Mouse (Mus musculus) G1E (cell line): ENCODE results near the gene Trp53i13. TPM values are rescaled to one million over a fixed set of nuclear protein-coding genes. Genes with fewer than 3 reads are reported as not detected.

ENCODE experiments used
- ATAC-seq: 2 replicates; pipeline ENCODE4 v1.8.0; 2016; ENCODE audit warnings: mild to moderate bottlenecking; ENCODE audit not compliant: insufficient number of reproducible peaks, poor library complexity, low FRiP score, severe bottlenecking; ENCODE audit errors: extremely low read depth
- DNase-seq: peaks from one replicate; pipeline ENCODE4 v3.0.0; 2012; ENCODE audit warnings: low spot score
- H3K27me3 ChIP-seq: 2 replicates; pipeline ENCODE4 v1.6.1; 2012; ENCODE audit warnings: mild to moderate bottlenecking, low read length, inconsistent platforms; ENCODE audit not compliant: insufficient read depth
- H3K36me3 ChIP-seq: replicated peaks from 2 replicates; pipeline ENCODE3; 2012; ENCODE audit warnings: mild to moderate bottlenecking, inconsistent platforms
- H3K4me1 ChIP-seq: 2 replicates; pipeline ENCODE4 v1.6.1; 2012; ENCODE audit warnings: low read depth, low read length, inconsistent platforms, mixed read lengths; ENCODE audit not compliant: insufficient read depth
- H3K4me3 ChIP-seq: 2 replicates; pipeline ENCODE4 v1.5.1; 2012; ENCODE audit warnings: low read depth, mild to moderate bottlenecking, inconsistent platforms, low read length, moderate library complexity, mixed read lengths
- H3K9me3 ChIP-seq: replicated peaks from 2 replicates; pipeline ENCODE4 v1.6.1; 2012; ENCODE audit warnings: inconsistent platforms
- CTCF ChIP-seq: IDR thresholded peaks from 2 replicates; pipeline ENCODE4 v1.5.1; 2012; ENCODE audit warnings: low read depth, low read length, inconsistent platforms, mixed read lengths
- GATA1 ChIP-seq: IDR thresholded peaks from 2 replicates; pipeline ENCODE4 v1.6.1; 2012; ENCODE audit warnings: borderline replicate concordance, low read length, inconsistent platforms, mixed read lengths
- GATA2 ChIP-seq: IDR thresholded peaks from 2 replicates; pipeline ENCODE4 v1.6.1; 2012; ENCODE audit warnings: low read depth, low read length, inconsistent platforms, borderline replicate concordance
- POLR2AphosphoS5 ChIP-seq: IDR thresholded peaks from 2 replicates; pipeline ENCODE4 v1.6.1; 2012; ENCODE audit warnings: low read depth, low read length, inconsistent platforms; ENCODE audit not compliant: insufficient replicate concordance
- TAL1 ChIP-seq: conservative IDR thresholded peaks from 2 replicates; pipeline ENCODE4 v1.6.1; 2012; ENCODE audit warnings: low read depth, low read length, inconsistent platforms, mixed read lengths
- polyA plus RNA-seq: library from polyadenylated mRNA; stranded (reverse); fragments of >175 nt; gene quantifications from 2 replicates; pipeline ENCODE4 v1.2.3, GENCODE M21; 2012
- total RNA-seq, 2 experiments: library from RNA; stranded (forward) in 1 of 2; stranded (reverse) in 1 of 2; fragments of 200-1000 nt in 1 of 2; fragments of >200 nt in 1 of 2; fragmentation: Nextera tagmentation in 1 of 2; gene quantifications; 2 replicates each; pipeline ENCODE4 v1.2.3; 2014 to 2017

Gene Trp53i13
- total and polyA plus RNA-seq, 3 experiments, result 0.71 to 5.4 (median 1.4) TPM

DNA sequence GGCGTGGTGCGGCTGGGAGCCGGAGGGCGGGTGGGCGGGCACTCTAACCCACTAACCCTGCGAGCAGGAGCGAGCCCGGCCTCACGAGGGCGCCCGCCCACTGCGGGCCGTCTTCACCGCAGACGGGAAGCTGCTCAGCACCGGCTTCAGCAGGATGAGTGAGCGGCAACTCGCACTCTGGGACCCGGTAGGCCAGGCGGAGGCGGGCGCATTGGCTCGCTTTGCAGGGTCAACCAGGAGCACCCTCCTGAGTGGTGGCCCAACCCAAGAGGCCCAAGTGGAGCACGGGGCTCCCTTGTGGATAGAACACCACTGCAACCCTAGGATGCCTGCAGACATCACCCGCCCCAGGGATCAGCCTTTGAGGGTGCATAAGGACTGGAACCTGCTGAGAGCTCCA lies 48.6 kb downstream of the Trp53i13 start:
- TF ChIP-seq POLR2AphosphoS5, result no peak
- TF ChIP-seq CTCF, result no peak
- TF ChIP-seq TAL1, result no peak
- no peak for TF ChIP-seq GATA2
- no peak for TF ChIP-seq GATA1
- ATAC-seq (no peak), DNase-seq (peak; percentile 58)
- H3K4me1 ChIP-seq, result peaks cover 7% of the 10 kb centered on the region; the same call in 1 of the 2 replicates
- no peak overlapping the region for H3K4me3 ChIP-seq
- no peaks in the 10 kb centered on the region for H3K36me3 ChIP-seq
- no peaks in the 10 kb centered on the region for H3K9me3 ChIP-seq
- H3K27me3 ChIP-seq, result peaks cover 70% of the 10 kb centered on the region

DNA sequence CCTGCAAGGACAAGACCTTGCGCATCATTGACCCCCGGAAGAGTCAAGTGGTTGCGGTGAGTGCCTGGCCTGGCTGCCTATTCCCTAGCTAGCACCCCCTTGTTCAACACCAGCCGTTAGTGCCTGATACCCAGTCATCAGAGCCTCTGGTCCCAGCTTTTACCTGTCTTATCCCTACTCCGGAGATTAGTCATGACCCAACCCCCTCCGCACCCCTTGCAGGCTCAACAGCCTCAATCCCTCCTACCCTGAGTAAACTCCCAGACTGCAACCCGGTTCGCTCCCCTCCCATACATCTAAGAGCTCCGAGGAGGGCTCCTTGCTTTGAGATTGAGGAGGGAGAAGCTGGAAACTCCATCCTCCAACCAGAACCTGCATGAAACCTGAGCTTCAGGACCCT lies 49.2 kb downstream of the Trp53i13 start:
- Histone ChIP-seq H3K9me3 (no peaks in the 10 kb centered on the region), H3K27me3 (peaks cover 72% of the 10 kb centered on the region), H3K36me3 (no peaks in the 10 kb centered on the region), H3K4me3 (no peak overlapping the region), H3K4me1 (peaks cover 7% of the 10 kb centered on the region; the same call in 1 of the 2 replicates)
- DNase-seq, result no peak
- no peak for ATAC-seq
- TF ChIP-seq TAL1 (no peak), CTCF (no peak), GATA1 (no peak), GATA2 (no peak), POLR2AphosphoS5 (no peak)

- Histone ChIP-seq H3K4me1 (peaks cover 7% of the 10 kb centered on the region; the same call in 1 of the 2 replicates), H3K36me3 (no peaks in the 10 kb centered on the region), H3K27me3 (peaks cover 72% of the 10 kb centered on the region), H3K4me3 (no peak overlapping the region), H3K9me3 (no peaks in the 10 kb centered on the region)
- no peak for ATAC-seq
- TF ChIP-seq CTCF (no peak), GATA1 (no peak)
- no peak for DNase-seq
Observed at GRCm38 (mm10) chr11:77465111-77465510, 50.7 kb downstream of the Trp53i13 start.

DNA sequence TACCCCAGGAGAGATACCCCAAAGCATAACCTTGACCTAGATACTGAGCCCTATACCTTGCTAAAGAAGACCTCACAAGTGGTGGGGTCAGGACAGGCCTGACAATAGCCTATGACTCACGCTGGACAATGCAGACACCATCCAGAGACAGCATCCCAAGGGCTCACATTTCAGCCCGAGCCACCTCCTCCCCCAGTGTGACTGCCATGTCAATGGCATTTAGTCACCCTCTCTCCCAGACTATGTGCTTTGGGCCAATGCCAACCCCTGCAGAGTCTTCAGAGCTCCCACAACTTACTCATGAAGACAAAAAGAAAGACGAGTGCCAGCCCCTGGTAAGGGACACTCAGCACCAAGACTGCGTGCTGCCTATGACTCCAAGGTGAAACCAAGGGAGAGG lies 51.1 kb downstream of the Trp53i13 start:
- DNase-seq (no peak), ATAC-seq (no peak)
- H3K4me1 ChIP-seq, result peaks cover 7% of the 10 kb centered on the region; the same call in 1 of the 2 replicates

GRCm38 (mm10) chr11:77463786-77464185 lies 52.0 kb downstream of the Trp53i13 start:
- H3K4me3 ChIP-seq, result no peak overlapping the region
- peaks cover 65% of the 10 kb centered on the region for H3K27me3 ChIP-seq
- no peak for ATAC-seq
- no peak for DNase-seq
- no peaks in the 10 kb centered on the region for H3K36me3 ChIP-seq
- TF ChIP-seq GATA1 (no peak), POLR2AphosphoS5 (no peak), GATA2 (no peak), TAL1 (no peak), CTCF (no peak)
- peaks cover 7% of the 10 kb centered on the region; the same call in 1 of the 2 replicates for H3K4me1 ChIP-seq
- no peaks in the 10 kb centered on the region for H3K9me3 ChIP-seq

More for the DNA sequence above, 51.1 kb downstream of the Trp53i13 start:
- H3K9me3 ChIP-seq, result no peaks in the 10 kb centered on the region
- no peak overlapping the region for H3K4me3 ChIP-seq
- H3K27me3 ChIP-seq, result peaks cover 72% of the 10 kb centered on the region
- TF ChIP-seq GATA2, result no peak
- TF ChIP-seq GATA1, result no peak
- TF ChIP-seq TAL1, result no peak
- no peak for TF ChIP-seq POLR2AphosphoS5
- TF ChIP-seq CTCF, result no peak
- H3K36me3 ChIP-seq, result no peaks in the 10 kb centered on the region

DNA sequence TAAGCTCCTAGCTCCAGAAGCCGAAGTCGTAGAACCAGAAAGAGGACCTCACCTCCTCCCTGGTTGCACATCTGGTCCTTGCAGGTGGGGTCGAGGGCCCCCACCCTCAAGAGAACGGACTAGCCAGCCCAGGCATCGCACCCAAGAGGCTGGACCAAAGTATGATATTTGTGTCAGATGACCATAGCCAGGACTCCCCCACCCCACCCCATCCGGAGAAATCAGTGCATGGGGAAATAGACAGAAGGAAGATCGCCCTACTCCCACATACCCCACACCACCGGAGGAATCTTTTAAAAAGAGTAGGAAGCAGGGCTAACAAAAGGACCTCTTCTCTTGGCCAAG lies 52.7 kb downstream of the Trp53i13 start:
- no peak overlapping the region for H3K4me3 ChIP-seq
- ATAC-seq, result no peak
- no peaks in the 10 kb centered on the region for H3K9me3 ChIP-seq
- H3K36me3 ChIP-seq, result no peaks in the 10 kb centered on the region
- peaks cover 7% of the 10 kb centered on the region; the same call in 1 of the 2 replicates for H3K4me1 ChIP-seq
- DNase-seq, result no peak
- no peak for TF ChIP-seq CTCF
- TF ChIP-seq POLR2AphosphoS5, result no peak
- no peak for TF ChIP-seq GATA1
- no peak for TF ChIP-seq TAL1
- TF ChIP-seq GATA2, result no peak
- H3K27me3 ChIP-seq, result peaks cover 60% of the 10 kb centered on the region

DNA sequence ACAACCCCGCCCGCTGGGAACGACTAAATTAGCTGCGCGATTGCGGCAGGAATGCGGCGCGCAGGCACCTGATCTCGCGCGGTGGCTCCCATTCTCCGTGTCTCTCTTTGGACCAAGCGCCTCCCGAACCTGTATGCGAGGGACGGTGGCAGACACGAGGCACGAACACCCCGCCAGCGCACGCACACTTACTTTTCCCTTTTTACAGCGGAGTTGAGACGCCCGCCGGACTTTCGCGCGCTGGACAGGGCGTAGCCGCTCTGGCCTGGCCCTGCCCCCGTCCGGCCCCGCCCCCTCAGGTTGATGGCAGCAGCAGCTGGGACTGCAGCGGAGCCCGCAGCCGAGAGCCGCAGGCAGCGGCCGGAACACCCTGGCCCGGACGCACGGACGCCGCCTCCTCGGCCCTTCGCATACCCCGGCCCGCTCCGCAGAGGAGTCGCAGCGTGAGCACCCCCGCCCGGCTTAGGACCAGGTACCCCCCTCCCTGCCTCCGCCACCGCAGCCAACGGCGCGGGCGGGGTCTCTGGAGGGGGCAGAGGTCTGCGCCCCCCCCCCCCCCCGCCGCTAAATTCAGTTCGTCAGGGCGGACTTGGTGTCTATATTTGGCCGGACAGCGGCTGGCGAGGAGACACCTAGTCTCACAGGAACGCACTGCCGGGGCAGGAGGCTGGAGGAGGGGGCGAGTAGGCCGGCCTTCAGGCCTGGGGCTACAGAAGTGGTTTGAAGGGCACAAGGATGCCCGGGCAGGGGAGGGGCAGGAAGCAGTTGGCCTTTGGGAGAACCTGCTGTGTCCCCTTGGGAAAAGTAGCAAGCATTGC lies 53.3 kb downstream of the Trp53i13 start, which contains the start of gene Coro6:
Gene Coro6, plus strand, starts transcription at position 129 of the 818 bp plus-strand sequence.
- no peaks in the 10 kb centered on the region for H3K9me3 ChIP-seq
- peaks cover 7% of the 10 kb centered on the region; the same call in 1 of the 2 replicates for H3K4me1 ChIP-seq
- H3K27me3 ChIP-seq, result peaks cover 54% of the 10 kb centered on the region
- no peak within 1 kb of the TSS for H3K4me3 ChIP-seq
- H3K36me3 ChIP-seq, result peaks cover 2% of the 10 kb centered on the region
- TF ChIP-seq POLR2AphosphoS5, result no peak
- TF ChIP-seq TAL1, result no peak
- no peak for TF ChIP-seq GATA2
- no peak for TF ChIP-seq GATA1
- TF ChIP-seq CTCF, result no peak
- DNase-seq (no peak), ATAC-seq (no peak)
